Mouse (Mus musculus) embryo, embryonic 10 days (tissue): ENCODE measurements around the gene Sycp2.
A peak's percentile ranks its signal among the peaks of the same experiment; 100 is the strongest.
"Not testable (repeated sequence)": the region's sequence is repeated elsewhere in the genome, so short reads cannot be mapped to it uniquely, and the experiment has no call there.

Experiments
- DNase-seq: peaks from one replicate; pipeline ENCODE4 v3.0.0-alpha.2; 2015; ENCODE audit warnings: low spot score

The Sycp2 gene

GRCm38 (mm10) chr2:178413481-178414260, 6.2 kb upstream of the Sycp2 start:
- no peak for DNase-seq

GRCm38 (mm10) chr2:178413081-178413480, 5.6 kb upstream of the Sycp2 start:
- DNase-seq: no peak

- DNase-seq: no peak
These were observed 5.1 kb upstream of the Sycp2 start for GRCm38 (mm10) chr2:178412598-178412997.

- no peak for DNase-seq
These were observed 2.8 kb upstream of the Sycp2 start for GRCm38 (mm10) chr2:178410286-178410685.

- DNase-seq: no peak
These were observed 1.5 kb upstream of the Sycp2 start for GRCm38 (mm10) chr2:178409024-178409423.

- DNase-seq: no peak
These were observed 64.9 kb downstream of the Sycp2 start for GRCm38 (mm10) chr2:178342597-178342996.

- not testable (repeated sequence) for DNase-seq
These were observed 65.4 kb downstream of the Sycp2 start for GRCm38 (mm10) chr2:178342105-178342504.

- DNase-seq: no peak
These were observed 68.4 kb downstream of the Sycp2 start for GRCm38 (mm10) chr2:178339044-178339443.

- peak; percentile 34 for DNase-seq
These were observed 69.6 kb downstream of the Sycp2 start for GRCm38 (mm10) chr2:178337878-178338277.

GRCm38 (mm10) chr2:178329986-178330385, 77.5 kb downstream of the Sycp2 start:
- DNase-seq: peak; percentile 32

- no peak for DNase-seq
These were observed 77.9 kb downstream of the Sycp2 start for GRCm38 (mm10) chr2:178329551-178329950.

GRCm38 (mm10) chr2:178327466-178328040, 79.9 kb downstream of the Sycp2 start:
- peak; percentile 87 for DNase-seq

GRCm38 (mm10) chr2:178326750-178327465, 80.6 kb downstream of the Sycp2 start:
- no peak for DNase-seq

- no peak for DNase-seq
These were observed 81.4 kb downstream of the Sycp2 start for GRCm38 (mm10) chr2:178326067-178326466.

GRCm38 (mm10) chr2:178324818-178325217, 82.7 kb downstream of the Sycp2 start:
- DNase-seq: no peak

GRCm38 (mm10) chr2:178324410-178324809, 83.1 kb downstream of the Sycp2 start:
- no peak for DNase-seq

- no peak for DNase-seq
These were observed 86.2 kb downstream of the Sycp2 start for GRCm38 (mm10) chr2:178321271-178321670.

GRCm38 (mm10) chr2:178319766-178320165, 87.7 kb downstream of the Sycp2 start:
- DNase-seq: no peak

- no peak for DNase-seq
These were observed 91.2 kb downstream of the Sycp2 start for GRCm38 (mm10) chr2:178316281-178316680.

GRCm38 (mm10) chr2:178313539-178313938, 93.9 kb downstream of the Sycp2 start:
- DNase-seq: no peak

GRCm38 (mm10) chr2:178304669-178305068, 102.8 kb downstream of the Sycp2 start:
- no peak for DNase-seq

GRCm38 (mm10) chr2:178304188-178304529, 103.3 kb downstream of the Sycp2 start:
- DNase-seq: no peak
